Mouse (Mus musculus): ENCODE measurements around the gene Olfr1241. TPM values are rescaled to one million over a fixed set of nuclear protein-coding genes. Genes with fewer than 3 reads are reported as not detected.

Gene Olfr1241
- not detected in 2 replicates for polyA plus RNA-seq (2015; fragmentation: Nextera tagmentation; extraction: Ambion mirVana)

- ATAC-seq (ENCODE audit: low read depth) = no peak
- H3K4me2 ChIP-seq (ENCODE audit: low read depth, low read length) = no peak within 1 kb of the TSS
Measured at GRCm38 (mm10) chr2:89487026-89487425, at the start of gene Olfr1241. TSS of gene Olfr1241 (minus strand) at chr2:89487126.

GRCm38 (mm10) chr2:89531387-89531786, 44.5 kb upstream of the Olfr1241 start, which contains the start of gene Olfr1243:
TSS of gene Olfr1243 (minus strand) at chr2:89531487.
- no peaks in the 10 kb centered on the region for H3K9me3 ChIP-seq (replicated peaks; ENCODE audit: control insufficient read depth, low read length)
- WGBS (ENCODE audit: insufficient replicate concordance) = 63% methylated on average over 1 of the region's 1 CpGs
- no peaks in the 10 kb centered on the region for H3K27me3 ChIP-seq (ENCODE audit: control insufficient read depth, insufficient read depth, low read depth, low read length)
- no peak within 1 kb of the TSS for H3K4me2 ChIP-seq (ENCODE audit: low read depth, low read length)
- no peak within 1 kb of the TSS for H3K27ac ChIP-seq (ENCODE audit: low read length)
- no peak within 1 kb of the TSS for H3K4me3 ChIP-seq (ENCODE audit: low read depth, low read length)
- no peaks in the 10 kb centered on the region for H3K4me1 ChIP-seq (ENCODE audit: control insufficient read depth, low read depth, low read length)
- H3K9ac ChIP-seq (ENCODE audit: low read depth, low read length) = no peak within 1 kb of the TSS
- no peak for ATAC-seq (ENCODE audit: low read depth)
- no peaks in the 10 kb centered on the region for H3K36me3 ChIP-seq (ENCODE audit: control insufficient read depth, insufficient read depth)

More at GRCm38 (mm10) chr2:89487026-89487425, at the start of gene Olfr1241:
- Histone ChIP-seq H3K9ac (ENCODE audit: low read depth, low read length) (no peak within 1 kb of the TSS), H3K27me3 (ENCODE audit: control insufficient read depth, insufficient read depth, low read depth, low read length) (no peaks in the 10 kb centered on the region), H3K4me1 (ENCODE audit: control insufficient read depth, low read depth, low read length) (no peaks in the 10 kb centered on the region), H3K27ac (ENCODE audit: low read length) (no peak within 1 kb of the TSS), H3K4me3 (ENCODE audit: low read depth, low read length) (no peak within 1 kb of the TSS), H3K36me3 (ENCODE audit: control insufficient read depth, insufficient read depth) (no peaks in the 10 kb centered on the region), H3K9me3 (replicated peaks; ENCODE audit: control insufficient read depth, low read length) (no peaks in the 10 kb centered on the region)

- no peaks in the 10 kb centered on the region for H3K36me3 ChIP-seq (ENCODE audit: control insufficient read depth, insufficient read depth)
- H3K4me3 ChIP-seq (ENCODE audit: low read depth, low read length) = no peak within 1 kb of the TSS
- H3K4me2 ChIP-seq (ENCODE audit: low read depth, low read length) = no peak within 1 kb of the TSS
- no peaks in the 10 kb centered on the region for H3K9me3 ChIP-seq (replicated peaks; ENCODE audit: control insufficient read depth, low read length)
- H3K9ac ChIP-seq (ENCODE audit: low read depth, low read length) = no peak within 1 kb of the TSS
- 73% methylated on average over 1 of the region's 1 CpGs for WGBS (ENCODE audit: insufficient replicate concordance)
- no peaks in the 10 kb centered on the region for H3K27me3 ChIP-seq (ENCODE audit: control insufficient read depth, insufficient read depth, low read depth, low read length)
- no peaks in the 10 kb centered on the region for H3K4me1 ChIP-seq (ENCODE audit: control insufficient read depth, low read depth, low read length)
- no peak for ATAC-seq (ENCODE audit: low read depth)
- no peak within 1 kb of the TSS for H3K27ac ChIP-seq (ENCODE audit: low read length)
Measured at GRCm38 (mm10) chr2:89498235-89498634, 11.3 kb upstream of the Olfr1241 start, which contains the start of gene Olfr1242. TSS of gene Olfr1242 (minus strand) at chr2:89498335.

- Histone ChIP-seq H3K9me3 (replicated peaks; ENCODE audit: control insufficient read depth, low read length) (no peaks in the 10 kb centered on the region), H3K27ac (ENCODE audit: low read length) (no peak within 1 kb of the TSS), H3K27me3 (ENCODE audit: control insufficient read depth, insufficient read depth, low read depth, low read length) (no peaks in the 10 kb centered on the region), H3K4me1 (ENCODE audit: control insufficient read depth, low read depth, low read length) (no peaks in the 10 kb centered on the region), H3K4me2 (ENCODE audit: low read depth, low read length) (no peak within 1 kb of the TSS), H3K4me3 (ENCODE audit: low read depth, low read length) (no peak within 1 kb of the TSS), H3K9ac (ENCODE audit: low read depth, low read length) (no peak within 1 kb of the TSS), H3K36me3 (ENCODE audit: control insufficient read depth, insufficient read depth) (no peaks in the 10 kb centered on the region)
- WGBS (ENCODE audit: insufficient replicate concordance) = 62% methylated on average over 3 of the region's 3 CpGs
- no peak for ATAC-seq (ENCODE audit: low read depth)
Measured at GRCm38 (mm10) chr2:89442900-89443299, 44.0 kb downstream of the Olfr1241 start, which contains the start of gene Olfr1240. TSS of gene Olfr1240 (minus strand) at chr2:89443000.

Other genes starting within 250 kb of the Olfr1241 start
- not detected in 2 replicates for gene Olfr1228, start 233.1 kb downstream of the Olfr1241 start, polyA plus RNA-seq (2015; fragmentation: Nextera tagmentation; extraction: Ambion mirVana)
- not detected in 2 replicates for gene Olfr1229, start 199.1 kb downstream of the Olfr1241 start, polyA plus RNA-seq (2015; fragmentation: Nextera tagmentation; extraction: Ambion mirVana)
- not detected in 2 replicates for gene Olfr1230, start 189.9 kb downstream of the Olfr1241 start, polyA plus RNA-seq (2015; fragmentation: Nextera tagmentation; extraction: Ambion mirVana)
- not detected in 2 replicates for gene Olfr1231, start 180.1 kb downstream of the Olfr1241 start, polyA plus RNA-seq (2015; fragmentation: Nextera tagmentation; extraction: Ambion mirVana)
- not detected in 2 replicates for gene Olfr1232, start 157.5 kb downstream of the Olfr1241 start, polyA plus RNA-seq (2015; fragmentation: Nextera tagmentation; extraction: Ambion mirVana)
- not detected in 2 replicates for gene Olfr1233, start 144.7 kb downstream of the Olfr1241 start, polyA plus RNA-seq (2015; fragmentation: Nextera tagmentation; extraction: Ambion mirVana)
- not detected in 2 replicates for gene Olfr1234, start 122.3 kb downstream of the Olfr1241 start, polyA plus RNA-seq (2015; fragmentation: Nextera tagmentation; extraction: Ambion mirVana)
- gene Olfr1238, start 77.5 kb downstream of the Olfr1241 start, polyA plus RNA-seq (2015; fragmentation: Nextera tagmentation; extraction: Ambion mirVana) = not detected in 2 replicates
- gene Olfr1239, start 66.7 kb downstream of the Olfr1241 start, polyA plus RNA-seq (2015; fragmentation: Nextera tagmentation; extraction: Ambion mirVana) = not detected in 2 replicates
- gene Olfr1240, start 44.1 kb downstream of the Olfr1241 start, polyA plus RNA-seq (2015; fragmentation: Nextera tagmentation; extraction: Ambion mirVana) = not detected in 2 replicates
- not detected in 2 replicates for gene Olfr1242, start 11.2 kb upstream of the Olfr1241 start, polyA plus RNA-seq (2015; fragmentation: Nextera tagmentation; extraction: Ambion mirVana)
- gene Olfr1243, start 44.4 kb upstream of the Olfr1241 start, polyA plus RNA-seq (2015; fragmentation: Nextera tagmentation; extraction: Ambion mirVana) = not detected in 2 replicates
- gene Olfr1245, start 91.3 kb upstream of the Olfr1241 start, polyA plus RNA-seq (2015; fragmentation: Nextera tagmentation; extraction: Ambion mirVana) = not detected in 2 replicates
- gene Olfr1246, start 106.0 kb upstream of the Olfr1241 start, polyA plus RNA-seq (2015; fragmentation: Nextera tagmentation; extraction: Ambion mirVana) = not detected in 2 replicates
- not detected in 2 replicates for gene Olfr1247, start 127.0 kb upstream of the Olfr1241 start, polyA plus RNA-seq (2015; fragmentation: Nextera tagmentation; extraction: Ambion mirVana)
- not detected in 2 replicates for gene Olfr1248, start 131.1 kb upstream of the Olfr1241 start, polyA plus RNA-seq (2015; fragmentation: Nextera tagmentation; extraction: Ambion mirVana)
- not detected in 2 replicates for gene Olfr1249, start 147.9 kb upstream of the Olfr1241 start, polyA plus RNA-seq (2015; fragmentation: Nextera tagmentation; extraction: Ambion mirVana)
- not detected in 2 replicates for gene Olfr1250, start 174.3 kb upstream of the Olfr1241 start, polyA plus RNA-seq (2015; fragmentation: Nextera tagmentation; extraction: Ambion mirVana)
- not detected in 2 replicates for gene Olfr1251, start 184.8 kb upstream of the Olfr1241 start, polyA plus RNA-seq (2015; fragmentation: Nextera tagmentation; extraction: Ambion mirVana)
- not detected in 2 replicates for gene Olfr1252, start 237.9 kb upstream of the Olfr1241 start, polyA plus RNA-seq (2015; fragmentation: Nextera tagmentation; extraction: Ambion mirVana)